Mouse (Mus musculus) CH12.LX (cell line): ENCODE measurements around the gene Ppp2r5e.

Experiments used
- EP300 ChIP-seq: IDR thresholded peaks from 2 replicates; pipeline ENCODE4 v1.6.1; 2011; ENCODE audit warnings: low read length, improper control_type of control experiment
- MYC ChIP-seq: IDR thresholded peaks from 2 replicates; pipeline ENCODE4 v1.6.1; 2011; ENCODE audit warnings: low read depth, mild to moderate bottlenecking, improper control_type of control experiment, low read length
- ZNF384 ChIP-seq: IDR thresholded peaks from 2 replicates; pipeline ENCODE4 v1.6.1; 2012; ENCODE audit warnings: low read depth, low read length, improper control_type of control experiment, inconsistent platforms

- no peak for TF ChIP-seq MYC
- TF ChIP-seq EP300: no peak
- no peak for TF ChIP-seq ZNF384
Observed at GRCm38 (mm10) chr12:75472107-75472506, 123.9 kb downstream of the Ppp2r5e start.
